Mouse (Mus musculus) thymus, postnatal 25 days (tissue): ENCODE results near the gene Olfr1045.
"Not testable (repeated sequence)": the region's sequence is repeated elsewhere in the genome, so short reads cannot be mapped to it uniquely, and the experiment has no call there.

Experiments
- DNase-seq: peaks from one replicate; pipeline ENCODE4 v3.0.0; 2022

The Olfr1045 gene

GRCm38 (mm10) chr2:86202909-86203308 is at the start of gene Olfr1045:
Gene Olfr1045, minus strand, starts transcription at chr2:86203009.
- DNase-seq, result no peak

- DNase-seq, result no peak
These were observed 37.4 kb upstream of the Olfr1045 start, which contains the start of gene Olfr1048 for GRCm38 (mm10) chr2:86240189-86240588. Gene Olfr1048, minus strand, starts transcription at chr2:86240289.

GRCm38 (mm10) chr2:86231301-86231700 is 28.5 kb upstream of the Olfr1045 start, which contains the start of gene Olfr1047:
Gene Olfr1047, minus strand, starts transcription at chr2:86231401.
- no peak for DNase-seq

GRCm38 (mm10) chr2:86219214-86219613 is 16.4 kb upstream of the Olfr1045 start, which contains the start of gene Olfr1046:
Gene Olfr1046, minus strand, starts transcription at chr2:86219314.
- DNase-seq, result no peak

- no peak for DNase-seq
These were observed 6.9 kb downstream of the Olfr1045 start for GRCm38 (mm10) chr2:86195863-86196262.

GRCm38 (mm10) chr2:86185583-86185982 is 17.2 kb downstream of the Olfr1045 start, which contains the start of gene Olfr52:
Gene Olfr52, minus strand, starts transcription at chr2:86185683.
- no peak for DNase-seq

- no peak for DNase-seq
These were observed 22.9 kb downstream of the Olfr1045 start for GRCm38 (mm10) chr2:86179950-86180349.

- no peak for DNase-seq
These were observed 25.1 kb downstream of the Olfr1045 start, which contains the start of gene Olfr1044 for GRCm38 (mm10) chr2:86177720-86178119. Gene Olfr1044, minus strand, starts transcription at chr2:86177820.

- DNase-seq, result not testable (repeated sequence)
These were observed 27.4 kb downstream of the Olfr1045 start for GRCm38 (mm10) chr2:86175422-86175821.

- DNase-seq, result no peak
These were observed 35.4 kb downstream of the Olfr1045 start, which contains the start of gene Olfr1043 for GRCm38 (mm10) chr2:86167422-86167821. Gene Olfr1043, minus strand, starts transcription at chr2:86167522.

- DNase-seq, result no peak
These were observed 41.1 kb downstream of the Olfr1045 start, which contains the start of gene Olfr1042 for GRCm38 (mm10) chr2:86161738-86162137. Gene Olfr1042, minus strand, starts transcription at chr2:86161838.

GRCm38 (mm10) chr2:86146632-86147031 is 56.2 kb downstream of the Olfr1045 start, which contains the start of gene Olfr1040:
Gene Olfr1040, minus strand, starts transcription at chr2:86146732.
- DNase-seq, result no peak
